Mouse (Mus musculus) limb, embryonic 12.5 days (tissue): ENCODE measurements around the gene Gnao1. TPM values are rescaled to one million over a fixed set of nuclear protein-coding genes. Genes with fewer than 3 reads are reported as not detected.

Experiments
- ATAC-seq: fragments of 200-750 bp; cut with Nextera tagmentation; 2 replicates; pipeline ENCODE4 v1.8.0; 2017; ENCODE audit warnings: low read depth, moderate TSS enrichment; ENCODE audit not compliant: insufficient number of reproducible peaks, insufficient read depth, low FRiP score, low TSS enrichment
- H3K27ac ChIP-seq: fragments of 300-500 bp; sonication (generic); 2 replicates; pipeline ENCODE4 v1.5.1; 2016; ENCODE audit warnings: mild to moderate bottlenecking, moderate library complexity
- H3K27me3 ChIP-seq: fragments of 300-500 bp; sonication (generic); 2 replicates; pipeline ENCODE4 v1.6.1; 2016; ENCODE audit warnings: mild to moderate bottlenecking, moderate library complexity
- H3K36me3 ChIP-seq: fragments of 300-500 bp; sonication (generic); 2 replicates; pipeline ENCODE4 v1.6.1; 2016; ENCODE audit warnings: mild to moderate bottlenecking, moderate library complexity
- H3K4me1 ChIP-seq: fragments of 300-500 bp; sonication (generic); replicated peaks from 2 replicates; pipeline ENCODE4 v1.6.1; 2016
- H3K4me2 ChIP-seq: fragments of 300-500 bp; sonication (generic); 2 replicates; pipeline ENCODE4 v1.6.1; 2016; ENCODE audit warnings: mild to moderate bottlenecking, moderate library complexity
- H3K4me3 ChIP-seq: fragments of 300-500 bp; sonication (generic); replicated peaks from 2 replicates; pipeline ENCODE4 v1.5.1; 2016; ENCODE audit warnings: mild to moderate bottlenecking
- H3K9ac ChIP-seq: fragments of 300-500 bp; sonication (generic); replicated peaks from 2 replicates; pipeline ENCODE4 v1.6.1; 2016; ENCODE audit warnings: mild to moderate bottlenecking, moderate library complexity
- H3K9me3 ChIP-seq: fragments of 300-500 bp; sonication (generic); 2 replicates; pipeline ENCODE4 v1.6.1; 2016; ENCODE audit warnings: mild to moderate bottlenecking, moderate library complexity
- WGBS: fragments of 180-500 bp; shearing (Covaris S2); methylation state at CpG from one replicate; pipeline ENCODE4 v1.1.7; 2016; 5-methylcytosine and 5-hydroxymethylcytosine counted together
- polyA plus RNA-seq: library from polyadenylated mRNA; unstranded; fragments of >200 nt; fragmentation: Nextera tagmentation; extraction: Ambion mirVana; gene quantifications from 2 replicates; pipeline ENCODE4 v1.2.1, GENCODE M21; 2016

The Gnao1 gene
- polyA plus RNA-seq, 1 experiment from 2014 or later: 2.6 TPM

- no peak overlapping the region for H3K4me3 ChIP-seq
- H3K27ac ChIP-seq: no peak overlapping the region
- H3K4me2 ChIP-seq: no peak overlapping the region
- peaks cover 95% of the 10 kb centered on the region for H3K36me3 ChIP-seq
- ATAC-seq: no peak
- 0 out of 2 replicates have a peak, but pooled peaks cover under 1% of the 10 kb centered on the region for H3K4me1 ChIP-seq
- no peaks in the 10 kb centered on the region for H3K9me3 ChIP-seq
- WGBS: 94% methylated on average over 2 of the region's 2 CpGs
- no peaks in the 10 kb centered on the region for H3K27me3 ChIP-seq
- H3K9ac ChIP-seq: no peak overlapping the region
These were observed 165.6 kb downstream of the Gnao1 start for GRCm38 (mm10) chr8:93975358-93975757.

GRCm38 (mm10) chr8:93976446-93977211, 166.9 kb downstream of the Gnao1 start:
- no peaks in the 10 kb centered on the region for H3K27me3 ChIP-seq
- no peak overlapping the region for H3K9ac ChIP-seq
- H3K4me3 ChIP-seq: no peak overlapping the region
- no peak overlapping the region for H3K27ac ChIP-seq
- WGBS: 83% methylated on average over 6 of the region's 6 CpGs
- peaks cover 95% of the 10 kb centered on the region for H3K36me3 ChIP-seq
- no peak overlapping the region for H3K4me2 ChIP-seq
- H3K9me3 ChIP-seq: no peaks in the 10 kb centered on the region
- no peaks in the 10 kb centered on the region for H3K4me1 ChIP-seq
- ATAC-seq: no peak

GRCm38 (mm10) chr8:93980141-93980540, 170.4 kb downstream of the Gnao1 start:
- H3K4me1 ChIP-seq: no peaks in the 10 kb centered on the region
- H3K9ac ChIP-seq: no peak overlapping the region
- peaks cover 94% of the 10 kb centered on the region for H3K36me3 ChIP-seq
- no peak for ATAC-seq
- no peak overlapping the region for H3K4me2 ChIP-seq
- 92% methylated on average over 4 of the region's 4 CpGs for WGBS
- H3K27ac ChIP-seq: no peak overlapping the region
- no peak overlapping the region for H3K4me3 ChIP-seq
- no peaks in the 10 kb centered on the region for H3K9me3 ChIP-seq
- H3K27me3 ChIP-seq: no peaks in the 10 kb centered on the region

DNA sequence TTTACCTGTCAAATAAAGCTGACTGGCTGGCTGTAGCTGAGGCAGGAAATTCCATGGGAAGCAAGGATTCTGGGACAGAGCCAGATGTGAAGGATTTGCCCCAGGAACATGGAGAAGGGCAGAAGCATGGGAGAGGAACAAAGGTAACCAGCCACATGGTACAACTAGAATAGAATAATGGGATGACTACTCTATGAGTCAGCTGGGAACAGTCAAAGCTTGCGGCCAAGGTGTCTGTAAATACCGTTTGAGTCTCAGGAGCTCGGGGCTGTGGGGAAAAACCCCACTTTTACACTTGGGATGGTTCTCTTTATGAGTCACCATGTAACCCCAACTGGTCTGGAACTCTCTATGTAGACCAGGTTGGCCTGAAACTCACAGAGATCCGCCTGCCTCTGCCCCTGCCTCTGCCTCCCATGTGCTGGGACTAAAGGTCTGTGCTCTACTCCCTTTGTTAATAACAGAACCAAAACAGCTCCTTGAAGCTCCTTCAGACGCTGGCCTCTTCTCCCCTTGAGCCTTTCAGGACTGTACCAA, 172.0 kb downstream of the Gnao1 start:
- 96% methylated on average over 5 of the region's 5 CpGs for WGBS
- Histone ChIP-seq H3K4me3 (no peak overlapping the region), H3K4me1 (no peaks in the 10 kb centered on the region), H3K4me2 (no peak overlapping the region), H3K36me3 (peaks cover 93% of the 10 kb centered on the region), H3K9me3 (no peaks in the 10 kb centered on the region), H3K9ac (no peak overlapping the region), H3K27me3 (no peaks in the 10 kb centered on the region), H3K27ac (no peak overlapping the region)
- no peak for ATAC-seq

DNA sequence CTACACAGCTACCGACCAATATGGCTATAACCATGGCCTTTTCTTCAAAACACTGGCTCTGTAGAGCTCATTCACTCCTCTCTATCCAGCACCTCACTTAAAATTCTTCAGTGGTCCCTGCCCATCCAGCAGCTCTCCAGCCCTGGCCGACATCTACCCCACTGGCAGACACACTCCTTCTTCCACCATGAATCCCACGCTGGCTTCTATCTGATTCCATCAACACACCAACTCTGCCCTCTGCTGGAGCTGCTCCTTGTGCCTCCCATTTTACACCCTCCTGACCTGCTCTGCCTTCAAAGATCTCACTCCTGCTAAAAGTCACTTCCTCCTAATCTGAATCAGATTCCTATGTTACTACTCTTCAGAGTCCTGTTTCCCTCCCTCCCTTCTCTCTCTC, 174.1 kb downstream of the Gnao1 start:
- H3K9ac ChIP-seq: no peak overlapping the region
- no peak overlapping the region for H3K4me3 ChIP-seq
- H3K4me2 ChIP-seq: no peak overlapping the region
- no peaks in the 10 kb centered on the region for H3K9me3 ChIP-seq
- no peak for ATAC-seq
- peaks cover 88% of the 10 kb centered on the region for H3K36me3 ChIP-seq
- no peaks in the 10 kb centered on the region for H3K27me3 ChIP-seq
- H3K4me1 ChIP-seq: no peaks in the 10 kb centered on the region
- WGBS: 73% methylated on average over 3 of the region's 3 CpGs
- no peak overlapping the region for H3K27ac ChIP-seq

GRCm38 (mm10) chr8:93984731-93985130, 175.0 kb downstream of the Gnao1 start:
- no peaks in the 10 kb centered on the region for H3K4me1 ChIP-seq
- 95% methylated on average over 3 of the region's 3 CpGs for WGBS
- no peaks in the 10 kb centered on the region for H3K9me3 ChIP-seq
- no peaks in the 10 kb centered on the region for H3K27me3 ChIP-seq
- no peak overlapping the region for H3K4me3 ChIP-seq
- H3K9ac ChIP-seq: no peak overlapping the region
- no peak overlapping the region for H3K4me2 ChIP-seq
- H3K27ac ChIP-seq: no peak overlapping the region
- peaks cover 86% of the 10 kb centered on the region for H3K36me3 ChIP-seq
- no peak for ATAC-seq

- no peaks in the 10 kb centered on the region for H3K4me1 ChIP-seq
- no peak overlapping the region for H3K27ac ChIP-seq
- H3K36me3 ChIP-seq: peaks cover 69% of the 10 kb centered on the region
- ATAC-seq: no peak
- H3K4me3 ChIP-seq: no peak overlapping the region
- peaks cover 11% of the 10 kb centered on the region; the same call in 1 of the 2 replicates for H3K9me3 ChIP-seq
- H3K4me2 ChIP-seq: no peak overlapping the region
- H3K9ac ChIP-seq: no peak overlapping the region
- 94% methylated on average over 4 of the region's 4 CpGs for WGBS
- no peaks in the 10 kb centered on the region for H3K27me3 ChIP-seq
These were observed 180.0 kb downstream of the Gnao1 start for GRCm38 (mm10) chr8:93989739-93990138.

DNA sequence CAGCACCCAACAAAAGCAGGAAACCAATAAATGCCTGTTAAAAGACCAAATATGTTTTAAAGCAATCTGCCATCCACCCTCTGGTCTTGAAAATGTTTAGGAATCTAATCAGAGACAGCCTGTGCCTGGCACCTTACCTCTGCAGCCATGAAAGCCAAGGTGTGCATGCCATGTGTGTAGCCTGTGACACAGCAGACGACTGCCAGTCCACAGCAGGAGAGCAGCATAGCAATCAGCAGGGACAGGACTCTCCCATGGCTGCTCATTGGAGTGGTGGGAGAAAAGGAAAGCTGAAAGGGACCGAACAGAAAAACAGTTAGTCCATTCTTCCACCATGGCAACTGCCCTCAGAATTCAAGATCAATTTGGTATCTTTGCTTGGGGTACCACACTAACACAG, 189.2 kb downstream of the Gnao1 start:
- ATAC-seq: no peak
- 89% methylated on average over 2 of the region's 2 CpGs for WGBS
- no peak overlapping the region for H3K4me3 ChIP-seq

GRCm38 (mm10) chr8:94004139-94004538, 194.4 kb downstream of the Gnao1 start:
- Histone ChIP-seq H3K27me3 (no peaks in the 10 kb centered on the region), H3K27ac (no peak overlapping the region), H3K9ac (no peak overlapping the region), H3K4me2 (no peak overlapping the region), H3K4me1 (peaks cover 5% of the 10 kb centered on the region; the same call in 1 of the 2 replicates), H3K36me3 (peaks cover 52% of the 10 kb centered on the region), H3K9me3 (no peaks in the 10 kb centered on the region), H3K4me3 (no peak overlapping the region)
- no peak for ATAC-seq
- 90% methylated on average over 9 of the region's 9 CpGs for WGBS

More for the DNA sequence above, 189.2 kb downstream of the Gnao1 start:
- H3K9me3 ChIP-seq: no peaks in the 10 kb centered on the region
- no peak overlapping the region for H3K4me2 ChIP-seq
- no peaks in the 10 kb centered on the region for H3K4me1 ChIP-seq
- H3K36me3 ChIP-seq: peaks cover 67% of the 10 kb centered on the region
- no peaks in the 10 kb centered on the region for H3K27me3 ChIP-seq
- no peak overlapping the region for H3K27ac ChIP-seq
- no peak overlapping the region for H3K9ac ChIP-seq

DNA sequence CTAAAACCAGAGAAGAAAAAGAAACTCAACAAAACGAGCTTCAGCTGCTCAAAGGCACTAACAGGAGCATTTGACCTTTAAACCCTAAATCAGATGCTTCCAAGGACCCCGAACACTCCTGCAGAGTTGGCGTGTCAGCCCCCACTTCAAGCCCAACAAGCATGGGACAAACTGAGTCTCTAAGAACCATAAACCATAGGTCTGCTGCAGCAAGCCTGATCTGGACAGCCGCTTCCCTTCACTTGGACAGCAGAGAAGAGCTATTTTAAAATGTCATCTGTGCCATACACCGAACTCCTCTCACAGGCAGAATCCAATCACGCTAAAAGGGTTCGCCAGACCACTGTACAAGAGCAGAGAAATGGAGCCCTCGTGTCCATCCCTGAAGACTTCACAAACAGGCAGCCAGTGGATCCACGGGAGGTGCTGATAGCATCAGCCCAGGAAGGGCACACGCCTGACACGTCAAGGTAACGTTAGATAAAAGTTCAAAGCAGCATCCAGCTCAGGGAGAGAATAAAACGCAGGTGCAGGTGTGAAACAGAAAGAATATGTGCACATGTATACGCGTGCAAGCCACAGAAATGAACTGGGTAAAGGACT, 199.6 kb downstream of the Gnao1 start:
- no peak overlapping the region for H3K27ac ChIP-seq
- H3K4me1 ChIP-seq: peaks cover 24% of the 10 kb centered on the region
- no peak overlapping the region for H3K4me3 ChIP-seq
- no peak overlapping the region for H3K4me2 ChIP-seq
- no peaks in the 10 kb centered on the region for H3K9me3 ChIP-seq
- no peak for ATAC-seq
- no peak overlapping the region for H3K9ac ChIP-seq
- peaks cover 9% of the 10 kb centered on the region for H3K36me3 ChIP-seq
- H3K27me3 ChIP-seq: no peaks in the 10 kb centered on the region
- 69% methylated on average over 15 of the region's 15 CpGs for WGBS

DNA sequence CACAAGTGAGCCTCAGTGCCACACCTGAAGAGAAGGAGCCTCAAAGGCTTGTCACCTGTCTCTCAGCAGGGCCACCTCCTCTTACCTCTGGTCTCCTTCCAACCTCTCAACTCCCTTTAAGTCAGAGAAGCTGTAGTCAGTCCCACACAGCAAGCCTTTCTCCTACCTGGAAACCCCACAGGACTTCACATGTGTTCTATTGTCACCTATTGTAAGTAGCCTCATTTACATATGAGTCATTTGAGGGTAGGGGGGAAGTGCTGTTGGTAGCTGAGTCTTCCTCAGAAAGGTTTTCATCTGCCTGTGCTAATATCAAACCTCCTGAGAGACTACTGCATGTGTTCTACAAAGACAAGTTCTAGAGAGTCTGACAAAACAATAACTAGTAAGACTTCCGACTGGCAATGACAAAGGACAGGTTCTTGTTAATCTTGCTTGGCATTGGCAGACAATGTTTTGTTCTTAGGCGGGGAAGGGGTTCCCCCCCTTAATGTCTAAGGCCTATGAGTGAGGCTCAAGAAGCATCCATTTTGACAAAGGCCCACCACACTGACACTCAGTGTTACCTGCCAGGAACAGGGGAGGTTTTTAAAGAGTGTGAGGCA, 200.4 kb downstream of the Gnao1 start:
- 76% methylated on average over 2 of the region's 2 CpGs for WGBS
- no peaks in the 10 kb centered on the region for H3K9me3 ChIP-seq
- no peak for ATAC-seq
- H3K27me3 ChIP-seq: no peaks in the 10 kb centered on the region
- H3K27ac ChIP-seq: no peak overlapping the region
- H3K4me1 ChIP-seq: peaks cover 24% of the 10 kb centered on the region
- H3K9ac ChIP-seq: no peak overlapping the region
- peaks cover 2% of the 10 kb centered on the region; the same call in 1 of the 2 replicates for H3K36me3 ChIP-seq
- H3K4me2 ChIP-seq: peak overlapping the region; percentile 85
- no peak overlapping the region for H3K4me3 ChIP-seq
